Mouse (Mus musculus): ENCODE data around the gene Pop5.

Gene Pop5

DNA sequence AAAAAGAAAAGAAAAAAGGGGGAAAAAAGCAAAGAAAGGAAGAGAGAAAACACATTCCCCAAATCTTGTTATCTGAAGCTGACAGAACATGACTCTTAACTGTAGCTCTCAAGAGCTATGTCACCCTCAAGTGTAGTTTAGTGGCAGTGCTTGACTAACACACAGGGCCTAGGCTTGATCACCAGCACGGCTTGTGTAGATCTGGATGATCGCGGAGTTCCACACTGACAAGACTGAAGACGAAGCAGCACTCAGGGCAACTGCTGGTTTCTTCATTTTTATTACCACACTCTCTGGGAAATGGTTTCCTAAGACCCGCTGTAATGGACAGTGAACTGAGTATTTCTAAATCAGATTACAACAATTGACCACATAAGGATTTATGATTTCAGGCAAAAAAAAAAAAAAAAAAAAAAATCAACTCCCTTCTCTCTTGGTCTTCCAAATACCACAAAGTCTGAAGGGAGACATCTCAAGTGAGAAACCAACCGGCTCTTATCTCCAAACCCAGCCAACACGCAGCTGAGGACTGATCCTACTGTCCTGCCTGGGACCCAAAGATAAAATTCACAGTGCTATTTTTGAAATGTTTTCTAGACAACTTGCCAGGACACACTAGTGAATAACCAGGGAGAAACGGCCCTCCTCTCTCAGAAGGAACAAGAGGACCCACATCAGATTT, 31.3 kb downstream of the Pop5 start:
- DNase-seq, result no peak

DNA sequence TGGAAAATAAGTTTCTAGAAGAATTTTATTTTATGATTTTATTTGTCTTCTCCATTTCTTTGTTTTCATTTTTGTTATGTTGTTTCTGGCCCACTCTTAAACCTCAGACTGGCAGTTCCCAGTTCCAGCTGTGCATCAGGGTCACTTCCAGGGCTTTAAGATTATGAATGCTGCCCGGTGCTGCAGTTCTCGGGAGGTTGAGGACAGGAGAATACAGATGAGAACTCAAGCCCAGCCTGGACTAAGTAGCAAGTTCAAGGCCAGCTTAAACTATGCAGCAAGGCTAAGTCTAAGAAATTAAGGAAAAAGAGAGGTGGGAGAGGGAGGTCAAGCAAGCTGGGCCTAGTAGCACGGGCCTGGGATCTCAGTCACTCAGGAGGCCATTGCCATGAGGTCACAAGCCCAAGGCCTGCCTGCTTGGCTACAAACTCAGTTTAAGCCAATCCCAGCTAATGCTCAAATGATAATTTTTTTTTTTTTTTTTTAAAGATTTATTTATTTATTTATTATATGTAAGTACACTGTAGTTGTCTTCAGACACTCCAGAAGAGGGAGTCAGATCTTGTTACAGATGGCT, 31.9 kb downstream of the Pop5 start:
- no peak for DNase-seq

DNA sequence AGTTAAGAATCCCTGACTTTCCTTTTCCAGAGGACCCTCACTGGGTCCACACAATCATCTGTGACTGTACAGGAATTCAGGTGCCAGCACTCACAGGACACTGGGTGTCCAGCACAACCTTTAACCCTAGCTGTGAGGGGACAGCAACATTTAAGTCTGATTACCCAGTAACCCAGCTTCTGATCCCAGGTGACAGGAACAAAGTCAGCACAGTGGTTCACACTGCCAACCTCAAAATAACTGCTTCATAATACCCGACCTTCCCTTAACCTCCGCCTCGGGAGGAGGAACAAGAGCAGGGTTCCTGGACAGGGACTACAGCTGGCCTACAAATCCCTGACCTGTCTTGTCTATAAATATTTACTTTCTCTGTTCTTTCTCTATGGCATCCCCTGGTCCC, 32.6 kb downstream of the Pop5 start:
- no peak for DNase-seq

DNA sequence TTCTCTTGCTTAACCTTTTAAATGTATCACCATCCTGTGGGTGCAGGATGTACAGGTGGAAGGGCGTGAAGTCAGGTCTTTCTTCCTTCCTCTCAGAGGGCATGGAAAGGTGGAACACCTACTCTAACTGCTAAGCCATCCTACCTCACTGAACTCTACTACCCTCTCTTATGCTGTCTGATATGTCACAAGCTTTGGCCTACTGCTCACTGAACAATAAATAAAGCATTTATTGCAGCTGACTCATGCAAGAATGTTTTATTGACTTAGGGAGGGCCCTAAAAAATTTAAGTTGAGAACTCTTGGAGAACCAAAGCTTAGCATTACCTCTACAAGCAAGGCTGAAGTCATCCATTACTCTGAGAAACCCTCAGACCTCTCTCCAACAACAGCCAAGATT, 34.3 kb downstream of the Pop5 start:
- DNase-seq, result no peak

DNA sequence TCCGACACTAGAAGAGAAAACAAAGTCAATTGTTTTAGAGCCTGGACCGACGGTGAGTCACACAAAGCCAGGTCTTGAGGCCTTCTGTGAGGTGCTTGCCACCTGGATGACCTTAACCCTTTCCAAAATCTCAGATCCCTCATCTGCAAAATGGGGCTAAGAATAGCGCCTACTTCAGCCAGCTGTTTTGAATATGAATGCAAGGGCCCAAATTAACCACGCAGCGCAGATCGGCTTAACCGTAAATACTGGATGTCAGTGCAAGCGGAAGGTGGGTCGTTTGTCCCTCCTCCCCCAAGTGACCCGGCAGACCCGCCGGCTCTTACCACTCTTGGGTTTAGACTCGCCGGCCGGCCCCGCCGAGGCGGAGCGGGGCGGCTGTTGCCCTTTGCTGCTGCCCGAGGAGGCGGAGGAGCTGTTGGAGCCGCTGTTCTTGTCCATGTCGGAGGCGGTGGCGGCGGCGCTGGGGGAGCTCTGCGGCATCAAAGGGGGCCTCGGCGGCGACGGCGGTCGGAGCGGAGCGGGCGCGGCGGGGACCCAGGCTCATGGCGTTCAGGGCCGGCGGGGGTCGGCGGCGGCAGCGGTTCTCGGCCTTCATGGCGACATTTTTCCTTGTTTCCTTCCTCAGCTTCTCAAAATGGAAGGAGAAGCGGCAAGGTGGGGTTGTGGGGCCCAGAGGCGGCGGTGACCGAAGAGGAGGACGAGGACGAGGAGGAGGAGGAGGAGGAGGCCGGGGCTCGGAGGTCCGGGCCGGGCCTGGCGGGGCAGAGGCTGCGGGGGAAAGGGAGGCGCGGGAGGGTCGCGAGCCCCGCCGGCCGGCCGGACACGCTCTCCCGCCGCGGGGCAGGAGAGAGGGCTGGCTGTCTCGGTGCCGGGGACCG, 36.5 kb downstream of the Pop5 start:
- peak in 1 of 2 experiments; percentile 63 for DNase-seq

DNA sequence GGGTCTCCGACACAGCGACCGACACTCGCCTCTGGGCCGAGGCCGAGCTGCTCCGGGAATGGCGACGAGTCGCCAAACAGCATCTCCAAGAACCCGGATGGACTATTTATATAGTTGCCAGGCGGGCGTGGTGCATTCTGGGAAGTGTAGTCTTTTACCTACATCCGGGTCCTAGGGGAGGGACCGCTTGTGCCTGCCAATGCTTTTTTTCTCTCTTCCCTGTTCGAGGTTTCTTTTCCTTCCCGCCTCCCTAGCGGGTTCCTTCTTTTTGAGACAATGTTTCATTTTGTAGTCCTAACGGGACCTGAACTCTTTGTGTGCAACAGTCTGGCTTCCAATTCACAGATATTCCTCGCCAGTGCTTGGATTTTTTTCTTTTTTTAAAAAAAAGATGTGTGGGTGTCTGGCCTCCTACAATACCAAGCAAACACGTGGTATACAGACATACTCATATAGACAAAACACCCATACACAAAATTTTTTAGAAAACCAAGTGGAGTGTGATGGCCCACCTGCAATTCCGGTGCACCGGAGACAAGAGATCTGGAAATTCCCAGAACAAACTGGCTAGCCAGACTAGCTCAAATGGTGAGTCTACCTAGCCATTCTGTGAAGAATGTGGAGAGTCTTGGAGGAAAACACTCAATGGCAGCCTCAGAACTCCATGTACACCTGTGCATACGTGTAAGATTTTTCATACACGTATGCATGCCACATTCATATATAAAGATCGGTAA, 37.3 kb downstream of the Pop5 start, which contains the start of gene Rnf10:
TSS of gene Rnf10 (minus strand) at position 87 of the 737 bp plus-strand sequence.
- peak; percentile 97 for DNase-seq

DNA sequence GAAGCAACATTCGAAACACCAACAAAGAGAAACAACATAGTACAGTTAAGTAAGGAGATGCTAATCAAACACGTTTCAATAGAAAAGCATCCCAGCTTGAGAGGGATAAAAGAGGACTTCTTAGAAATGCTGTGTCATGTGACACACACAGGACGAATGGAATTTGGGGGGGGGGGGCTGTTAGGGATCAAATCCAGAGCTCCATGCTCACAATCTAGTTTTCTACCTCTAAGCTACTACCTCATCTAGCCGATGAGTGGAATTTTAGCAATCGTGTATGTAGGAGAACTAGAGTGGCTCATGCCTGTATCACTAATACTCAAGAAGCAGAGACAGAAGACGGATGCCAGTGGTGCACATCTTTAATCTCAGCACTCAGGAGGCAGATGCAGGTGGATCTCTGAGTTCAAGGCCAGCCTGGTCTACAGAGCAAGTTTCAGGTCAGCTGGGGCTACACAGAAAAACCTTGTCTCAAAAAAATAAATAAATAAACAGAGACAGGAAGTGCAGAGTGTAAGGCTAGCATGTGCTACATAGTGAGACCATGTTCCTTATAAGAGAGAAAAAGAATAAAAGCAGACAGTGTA, 38.0 kb downstream of the Pop5 start:
- DNase-seq, result no peak

DNA sequence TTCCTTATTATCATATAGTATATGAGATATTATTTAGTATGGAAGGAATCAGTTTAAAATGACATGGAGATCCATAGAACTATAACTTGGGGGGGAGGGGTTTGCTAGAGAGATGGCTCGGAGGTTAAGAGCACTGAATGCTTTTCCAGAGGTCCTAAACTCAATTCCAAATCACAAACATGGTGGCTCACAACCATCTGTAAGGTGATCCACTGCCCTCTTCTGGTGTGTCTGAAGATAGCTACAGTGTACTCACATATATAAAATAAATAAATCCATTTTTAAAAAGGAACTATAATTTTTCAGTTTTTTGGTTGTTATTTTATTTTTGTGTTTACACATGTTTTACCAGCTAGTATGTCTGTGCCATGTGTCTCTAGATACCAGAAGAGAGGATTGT, 38.7 kb downstream of the Pop5 start:
- DNase-seq, result no peak

DNA sequence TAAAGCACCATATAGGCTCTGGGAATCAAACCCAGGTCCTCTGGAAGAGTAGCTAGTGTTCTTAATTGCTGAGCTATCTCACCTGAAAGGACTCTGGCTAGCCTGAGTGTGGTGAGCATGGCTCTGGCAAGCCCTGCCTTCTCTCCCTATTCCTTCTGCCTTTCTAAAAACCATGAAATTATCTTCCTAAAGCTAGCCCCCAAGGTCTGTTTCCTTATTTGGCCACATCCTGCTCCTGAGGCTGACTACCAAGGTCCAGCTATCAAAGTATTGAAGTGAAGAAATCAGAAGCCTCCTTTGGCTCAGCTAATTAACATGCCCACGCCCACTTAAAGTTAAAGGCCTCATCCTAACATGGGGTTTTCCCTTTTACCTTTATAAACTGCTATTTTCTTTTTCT, 39.1 kb downstream of the Pop5 start:
- DNase-seq, result no peak

DNA sequence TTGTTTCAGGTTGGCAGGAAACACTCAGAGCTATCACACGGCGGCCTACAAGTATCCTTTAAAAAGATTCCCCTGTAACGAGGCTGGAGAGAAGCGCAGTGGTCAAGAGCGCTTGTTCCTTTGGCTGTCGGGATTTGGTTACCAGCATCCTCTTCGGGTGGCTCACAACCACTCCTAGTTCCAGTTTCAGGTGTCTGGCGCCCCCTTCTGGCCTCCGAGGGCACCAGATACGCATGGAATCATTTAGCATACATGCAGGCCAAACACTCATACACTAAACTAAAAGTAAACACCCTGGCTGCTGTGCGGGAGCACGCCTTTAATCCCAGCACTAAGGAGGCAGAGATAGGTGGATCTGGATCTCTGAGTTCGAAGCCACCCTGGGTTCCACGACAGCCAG, 40.4 kb downstream of the Pop5 start:
- peak; percentile 59 to 70 for DNase-seq

DNA sequence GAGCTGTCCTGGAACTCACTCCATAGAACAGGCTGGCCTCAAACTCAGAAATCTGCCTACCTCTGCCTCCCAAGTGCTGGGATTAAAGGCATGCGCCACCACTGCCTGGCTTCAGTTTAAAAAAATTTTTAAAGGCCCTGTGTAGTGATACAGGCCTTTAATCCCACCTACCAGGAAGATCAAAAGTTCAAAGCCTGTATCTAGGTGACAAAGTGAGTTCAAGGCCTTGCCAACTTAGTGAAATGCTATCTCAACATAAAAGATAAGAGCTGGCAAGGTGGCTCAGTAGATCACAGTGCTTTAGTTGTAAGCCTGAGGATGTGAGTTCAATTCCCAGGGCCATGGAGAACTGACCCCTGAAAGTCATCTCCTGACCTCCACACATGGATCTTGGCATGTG, 42.4 kb downstream of the Pop5 start:
- DNase-seq, result no peak

DNA sequence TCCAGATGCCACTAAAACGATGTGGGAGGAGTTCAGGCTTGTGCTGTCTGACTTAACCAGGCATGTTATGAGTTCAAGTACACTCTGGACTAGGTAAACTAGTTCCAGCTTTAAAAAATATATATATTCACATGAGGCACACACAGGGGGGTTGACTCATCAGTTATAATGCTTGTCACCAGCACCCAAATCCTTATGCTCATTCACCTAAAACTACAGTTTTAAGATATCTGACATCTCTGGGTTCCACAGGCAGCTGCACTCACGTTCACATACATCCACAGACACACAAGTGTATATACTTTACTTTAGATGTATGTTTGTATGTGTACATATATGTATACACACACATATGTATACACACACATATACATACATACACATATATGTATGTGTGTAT, 43.1 kb downstream of the Pop5 start:
- no peak for DNase-seq

DNA sequence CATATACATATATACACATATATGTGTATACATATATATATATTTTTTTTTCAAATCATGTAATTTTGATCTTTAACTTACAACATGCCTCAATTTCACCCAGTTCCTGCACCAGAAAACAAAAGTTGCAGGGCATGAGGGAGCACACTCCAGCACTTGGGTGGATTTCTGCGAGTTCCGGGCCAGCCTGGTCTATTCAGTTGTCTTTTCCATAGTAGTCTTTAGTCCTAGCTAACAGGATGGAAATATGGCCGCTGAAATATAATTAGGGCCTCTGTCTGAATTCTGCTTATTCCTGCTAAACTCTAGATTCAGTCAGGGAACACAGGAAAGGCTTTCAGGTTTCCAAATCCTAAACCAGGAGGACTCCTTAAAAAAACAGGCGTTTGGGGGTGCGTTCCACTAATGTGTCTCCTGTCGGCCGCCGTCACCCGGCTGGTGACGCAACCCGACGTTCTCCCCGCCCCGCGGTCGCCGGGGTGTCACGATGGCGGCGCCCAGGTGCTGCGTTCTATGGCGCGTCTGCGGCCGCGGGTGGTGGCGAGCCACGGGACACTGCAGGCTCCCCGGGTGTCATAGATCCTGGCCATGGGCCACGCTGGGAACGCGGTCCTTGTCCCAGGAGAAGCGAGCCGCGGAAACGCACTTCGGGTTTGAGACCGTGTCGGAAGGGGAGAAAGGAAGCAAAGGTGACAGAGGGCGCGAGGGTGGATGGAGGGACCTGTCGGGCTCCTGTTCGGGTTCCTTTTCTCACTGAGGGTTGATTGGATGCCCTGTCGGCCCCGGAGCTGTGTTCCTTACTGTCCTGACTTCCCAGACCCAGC, 43.8 kb downstream of the Pop5 start, which contains the start of gene Coq5:
TSS of gene Coq5 (plus strand) at position 441 of the 824 bp plus-strand sequence.
- peak; percentile 89 to 92 for DNase-seq

DNA sequence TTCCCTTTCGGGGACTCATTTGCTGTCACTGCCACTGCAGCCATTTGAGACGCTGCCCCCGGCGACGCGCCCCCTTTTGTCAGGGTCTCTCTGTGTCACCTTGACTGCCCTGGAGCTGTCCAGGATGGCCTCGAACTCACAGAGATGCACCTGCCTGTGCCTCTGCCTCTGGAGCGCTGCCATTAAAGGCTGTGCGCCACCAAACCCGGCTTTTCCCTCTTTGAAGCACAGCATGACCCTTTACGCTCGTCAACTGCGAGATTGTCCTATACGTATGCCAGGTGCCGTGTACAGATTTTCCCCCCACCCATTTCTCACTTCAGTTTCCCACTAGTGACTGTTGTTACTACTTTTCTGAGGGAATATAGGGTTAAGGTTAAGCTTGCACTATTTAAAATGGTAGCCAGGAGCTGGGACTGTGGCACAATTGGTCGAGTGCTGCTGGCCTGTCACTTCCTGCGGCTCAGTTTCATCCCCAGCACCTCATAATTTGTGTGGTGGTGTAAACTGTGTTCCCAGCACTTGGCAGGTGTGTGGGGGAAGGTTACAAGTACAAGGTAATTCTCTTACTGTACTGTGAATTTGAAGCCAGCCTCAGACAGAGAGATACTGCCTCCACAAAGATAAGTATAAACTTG, 44.5 kb downstream of the Pop5 start:
- peak; percentile 32 to 43 for DNase-seq

DNA sequence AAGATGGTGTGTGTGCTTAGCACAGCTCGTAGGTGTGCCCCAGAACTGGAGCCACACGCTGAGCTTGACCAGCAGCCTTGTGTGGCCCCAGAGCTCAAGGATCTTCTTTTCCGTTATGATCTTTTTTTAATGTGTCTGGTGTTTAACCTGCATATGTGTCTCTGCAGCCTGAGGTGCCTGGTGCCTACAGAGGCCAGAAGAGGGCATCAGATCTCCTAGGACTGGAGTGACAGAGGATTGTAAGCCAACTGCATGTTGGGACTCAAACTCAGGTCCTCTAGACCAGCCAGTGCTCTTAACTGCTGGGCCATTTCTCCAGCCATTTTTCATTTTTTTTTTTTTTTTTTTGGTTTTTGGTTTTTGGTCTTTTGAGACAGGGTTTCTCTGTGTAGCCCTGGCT, 49.1 kb downstream of the Pop5 start:
- no peak for DNase-seq

DNA sequence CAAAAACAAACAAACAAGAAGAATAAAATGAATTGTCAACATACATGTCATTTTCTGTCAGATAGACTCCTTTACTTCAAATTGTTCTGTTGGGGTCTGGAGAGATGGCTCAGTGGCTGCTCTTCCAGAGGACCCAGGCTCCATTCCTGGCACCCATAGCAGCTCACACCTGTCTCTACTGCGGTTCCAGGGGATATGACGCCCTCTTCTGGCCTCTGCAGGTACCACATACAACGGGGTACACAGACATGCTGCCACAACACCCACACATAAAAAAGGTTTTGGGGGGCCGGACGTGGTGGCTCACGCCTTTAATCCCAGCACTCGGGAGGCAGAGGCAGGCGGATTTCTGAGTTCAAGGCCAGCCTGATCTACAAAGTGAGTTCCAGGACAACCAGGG, 58.5 kb downstream of the Pop5 start:
- DNase-seq, result peak in 1 of 2 experiments; percentile 16
